Mouse (Mus musculus) heart, embryonic 15.5 days (tissue): ENCODE measurements around the gene Tyro3. TPM values are rescaled to one million over a fixed set of nuclear protein-coding genes. Genes with fewer than 3 reads are reported as not detected.

Experiments used
- ATAC-seq: fragments of 200-750 bp; cut with Nextera tagmentation; replicated peaks from 2 replicates; pipeline ENCODE4 v1.8.0; 2017; ENCODE audit warnings: low read depth, moderate TSS enrichment; ENCODE audit not compliant: insufficient number of reproducible peaks, insufficient read depth, low FRiP score
- H3K27ac ChIP-seq: fragments of 300-500 bp; sonication (generic); 2 replicates; pipeline ENCODE4 v1.5.1; 2015; ENCODE audit warnings: mild to moderate bottlenecking, inconsistent platforms
- H3K27me3 ChIP-seq: fragments of 300-500 bp; sonication (generic); 2 replicates; pipeline ENCODE4 v1.6.1; 2015; ENCODE audit warnings: inconsistent platforms
- H3K36me3 ChIP-seq: fragments of 300-500 bp; sonication (generic); 2 replicates; pipeline ENCODE4 v1.6.1; 2015; ENCODE audit warnings: mild to moderate bottlenecking, inconsistent platforms
- H3K4me1 ChIP-seq: fragments of 300-500 bp; sonication (generic); replicated peaks from 2 replicates; pipeline ENCODE4 v1.6.1; 2015; ENCODE audit warnings: inconsistent platforms
- H3K4me2 ChIP-seq: fragments of 300-500 bp; sonication (generic); 2 replicates; pipeline ENCODE4 v1.6.1; 2015; ENCODE audit warnings: inconsistent platforms, mild to moderate bottlenecking, moderate library complexity
- H3K4me3 ChIP-seq: fragments of 300-500 bp; sonication (generic); 2 replicates; pipeline ENCODE4 v1.5.1; 2015; ENCODE audit warnings: mild to moderate bottlenecking, inconsistent platforms
- H3K9ac ChIP-seq: fragments of 300-500 bp; sonication (generic); 2 replicates; pipeline ENCODE4 v1.6.1; 2015; ENCODE audit warnings: mild to moderate bottlenecking, inconsistent platforms
- H3K9me3 ChIP-seq: fragments of 300-500 bp; sonication (generic); replicated peaks from 2 replicates; pipeline ENCODE4 v1.6.1; 2016; ENCODE audit warnings: inconsistent platforms
- WGBS: fragments of 180-500 bp; shearing (Covaris S2); methylation state at CpG from one replicate; pipeline ENCODE4 v1.1.7; 2015; ENCODE audit warnings: mixed read lengths; 5-methylcytosine and 5-hydroxymethylcytosine counted together
- polyA plus RNA-seq: library from polyadenylated mRNA; unstranded; fragments of >200 nt; fragmentation: Nextera tagmentation; extraction: Ambion mirVana; gene quantifications from 2 replicates; pipeline ENCODE4 v1.2.1, GENCODE M21; 2015

Gene Tyro3
- polyA plus RNA-seq, result 6.2 and 8.5 TPM in 2 replicates

DNA sequence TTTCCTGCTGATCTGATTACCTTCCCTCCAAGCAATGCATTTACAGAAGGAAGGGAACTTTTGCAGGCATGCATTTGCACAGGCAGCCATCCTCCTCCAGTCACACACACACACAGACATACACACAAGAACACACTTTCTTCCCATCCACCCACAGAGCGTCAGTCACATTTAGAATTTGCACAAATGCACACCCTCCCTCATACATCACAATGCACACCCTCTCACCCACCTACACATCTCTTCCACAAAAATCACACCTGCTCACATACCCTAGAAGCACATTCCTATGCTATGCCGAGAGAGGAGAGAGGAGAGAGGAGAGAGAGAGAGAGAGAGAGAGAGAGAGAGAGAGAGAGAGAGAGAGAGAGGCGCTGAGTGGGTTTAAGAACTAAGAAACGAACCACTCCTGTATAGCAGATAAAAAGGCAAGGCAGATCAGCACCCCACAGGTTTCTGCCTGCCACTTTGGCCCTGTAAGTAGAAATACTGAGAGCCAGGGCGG, at the start of gene Tyro3:
Gene Tyro3, plus strand, starts transcription at position 455 of the 505 bp plus-strand sequence.
- no peak for ATAC-seq
- Histone ChIP-seq H3K36me3 (no peaks in the 10 kb centered on the region), H3K9ac (no peak within 1 kb of the TSS), H3K27ac (peak within 1 kb of the TSS; percentile 43; the same call in 1 of the 2 replicates), H3K27me3 (peaks cover 15% of the 10 kb centered on the region), H3K4me2 (peak within 1 kb of the TSS; percentile 97), H3K4me3 (peak within 1 kb of the TSS; percentile 63), H3K9me3 (no peaks in the 10 kb centered on the region), H3K4me1 (peaks cover 29% of the 10 kb centered on the region)
- WGBS, result 42% methylated on average over 5 of the region's 5 CpGs

GRCm38 (mm10) chr2:119749260-119749659, 48.3 kb upstream of the Tyro3 start:
- Histone ChIP-seq H3K9me3 (no peaks in the 10 kb centered on the region), H3K36me3 (no peaks in the 10 kb centered on the region), H3K4me2 (no peak overlapping the region), H3K27ac (no peak overlapping the region), H3K9ac (no peak overlapping the region), H3K27me3 (peaks cover 59% of the 10 kb centered on the region), H3K4me3 (no peak overlapping the region), H3K4me1 (peaks cover 10% of the 10 kb centered on the region)
- ATAC-seq, result no peak
- 62% methylated on average over 13 of the region's 13 CpGs for WGBS

GRCm38 (mm10) chr2:119757601-119758100, 39.9 kb upstream of the Tyro3 start:
- Histone ChIP-seq H3K9me3 (no peaks in the 10 kb centered on the region), H3K4me1 (peaks cover 17% of the 10 kb centered on the region), H3K4me2 (peak overlapping the region; percentile 100), H3K4me3 (peak overlapping the region; percentile 74), H3K36me3 (no peaks in the 10 kb centered on the region), H3K27me3 (peaks cover 79% of the 10 kb centered on the region), H3K9ac (peak overlapping the region; percentile 60), H3K27ac (no peak overlapping the region)
- 0 out of 2 replicates have a peak, but pooled peaks have one; percentile 18 for ATAC-seq
- WGBS, result 6% methylated on average over 18 of the region's 31 CpGs

DNA sequence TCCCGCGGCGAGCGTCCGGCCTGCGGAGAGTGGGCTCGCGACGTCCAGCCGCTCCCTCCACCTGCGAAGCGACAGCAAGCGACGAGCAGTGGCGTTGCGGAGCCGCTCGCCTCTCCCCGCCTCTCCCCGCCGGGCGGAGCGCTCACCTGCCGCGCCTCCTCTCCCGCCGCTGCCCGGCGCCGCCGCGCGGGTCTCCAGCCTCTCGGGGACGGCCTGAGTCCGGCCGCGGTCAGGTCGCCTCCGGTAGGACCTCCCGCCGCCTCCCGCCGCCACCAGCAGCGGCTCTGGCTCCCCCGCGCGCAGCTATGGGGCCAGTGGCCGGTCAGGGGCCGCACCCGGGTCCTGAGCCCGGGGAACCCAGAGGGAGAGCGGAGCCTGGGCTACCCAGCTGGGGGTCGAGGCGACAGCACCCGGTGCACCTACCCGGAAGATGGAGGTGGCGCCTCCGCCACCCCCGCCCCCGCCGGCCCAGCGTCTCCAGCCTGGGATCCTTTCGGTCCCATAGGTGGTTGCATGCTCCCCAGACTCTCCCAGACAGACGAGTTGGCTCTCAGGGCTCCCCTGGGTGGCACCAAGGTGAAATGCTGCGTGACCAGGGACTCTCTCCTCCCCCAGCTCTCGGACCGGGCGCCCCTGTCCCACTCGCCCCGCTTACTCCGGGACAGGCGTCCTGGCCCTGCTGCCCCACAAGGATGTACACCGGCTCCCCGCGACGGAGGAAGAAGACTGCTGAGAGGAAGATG, 39.3 kb upstream of the Tyro3 start:
- H3K27me3 ChIP-seq, result peaks cover 73% of the 10 kb centered on the region
- peak overlapping the region; percentile 60 for H3K9ac ChIP-seq
- WGBS, result 1% methylated on average over 77 of the region's 77 CpGs
- no peaks in the 10 kb centered on the region for H3K9me3 ChIP-seq
- H3K4me1 ChIP-seq, result peaks cover 17% of the 10 kb centered on the region
- H3K4me3 ChIP-seq, result peak overlapping the region; percentile 74
- 0 out of 2 replicates have a peak, but pooled peaks have one; percentile 43 for ATAC-seq
- no peaks in the 10 kb centered on the region; the same call in 1 of the 2 replicates for H3K36me3 ChIP-seq
- peak overlapping the region; percentile 100 for H3K4me2 ChIP-seq
- H3K27ac ChIP-seq, result no peak overlapping the region

- peaks cover 65% of the 10 kb centered on the region for H3K27me3 ChIP-seq
- ATAC-seq, result no peak
- H3K36me3 ChIP-seq, result peaks cover 9% of the 10 kb centered on the region
- H3K4me1 ChIP-seq, result peaks cover 17% of the 10 kb centered on the region
- peak overlapping the region; percentile 100 for H3K4me2 ChIP-seq
- no peak overlapping the region for H3K27ac ChIP-seq
- peak overlapping the region; percentile 74 for H3K4me3 ChIP-seq
- H3K9ac ChIP-seq, result peak overlapping the region; percentile 60; the same call in 1 of the 2 replicates
- 5% methylated on average over 44 of the region's 44 CpGs for WGBS
- no peaks in the 10 kb centered on the region for H3K9me3 ChIP-seq
Observed at GRCm38 (mm10) chr2:119758844-119759835, 38.4 kb upstream of the Tyro3 start.

DNA sequence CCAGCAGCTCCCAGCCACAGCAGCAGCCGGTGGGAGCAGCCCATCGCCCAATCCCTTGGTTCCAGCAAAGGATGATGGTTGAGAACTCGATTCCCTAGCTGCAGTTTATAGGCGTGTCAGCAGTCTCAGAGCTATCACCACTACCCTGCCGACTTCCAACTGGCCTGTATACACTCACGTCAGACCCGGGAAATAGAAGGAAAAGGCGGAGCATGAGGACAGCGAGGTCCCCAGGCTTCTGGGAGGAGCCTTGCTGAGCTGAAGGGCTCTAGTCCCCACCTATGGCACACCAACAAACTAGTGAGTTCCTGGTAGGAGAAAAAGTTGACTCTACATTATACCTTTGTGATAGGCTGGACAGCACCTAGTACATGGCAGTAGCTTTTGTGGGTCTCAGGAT, 37.3 kb upstream of the Tyro3 start, which contains the start of gene Ltk:
Gene Ltk, minus strand, starts transcription at position 181 of the 400 bp plus-strand sequence.
- Histone ChIP-seq H3K4me3 (peak within 1 kb of the TSS; percentile 74), H3K4me1 (peaks cover 17% of the 10 kb centered on the region), H3K9ac (no peak within 1 kb of the TSS), H3K27ac (no peak within 1 kb of the TSS), H3K4me2 (peak within 1 kb of the TSS; percentile 100), H3K27me3 (peaks cover 57% of the 10 kb centered on the region), H3K9me3 (no peaks in the 10 kb centered on the region), H3K36me3 (peaks cover 15% of the 10 kb centered on the region)
- 10% methylated on average over 9 of the region's 9 CpGs for WGBS
- ATAC-seq, result no peak

DNA sequence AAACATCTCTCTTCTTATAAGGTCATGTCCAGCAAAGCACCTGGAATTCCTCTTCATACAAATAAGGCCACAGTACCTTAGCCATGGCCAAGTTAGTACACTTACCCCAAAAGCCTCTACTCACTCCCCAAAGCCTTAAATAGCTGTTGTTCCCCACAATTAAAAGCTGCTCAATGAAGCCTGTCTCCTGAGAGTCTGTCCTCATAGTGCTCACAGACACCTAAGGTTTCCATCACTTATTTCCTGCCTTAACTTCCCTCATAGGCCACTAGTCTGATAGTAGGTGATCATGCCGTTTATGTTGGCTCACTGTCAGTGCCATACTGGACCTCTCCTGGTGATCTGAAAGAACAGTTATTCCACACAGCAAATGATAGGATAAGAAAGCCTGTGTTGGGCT, 35.3 kb upstream of the Tyro3 start:
- Histone ChIP-seq H3K9ac (no peak overlapping the region), H3K4me1 (peaks cover 16% of the 10 kb centered on the region), H3K27ac (no peak overlapping the region), H3K4me3 (no peak overlapping the region), H3K36me3 (peaks cover 20% of the 10 kb centered on the region), H3K9me3 (no peaks in the 10 kb centered on the region), H3K4me2 (no peak overlapping the region), H3K27me3 (peaks cover 44% of the 10 kb centered on the region)
- WGBS, result 44% methylated on average over 1 of the region's 1 CpGs
- ATAC-seq, result no peak

DNA sequence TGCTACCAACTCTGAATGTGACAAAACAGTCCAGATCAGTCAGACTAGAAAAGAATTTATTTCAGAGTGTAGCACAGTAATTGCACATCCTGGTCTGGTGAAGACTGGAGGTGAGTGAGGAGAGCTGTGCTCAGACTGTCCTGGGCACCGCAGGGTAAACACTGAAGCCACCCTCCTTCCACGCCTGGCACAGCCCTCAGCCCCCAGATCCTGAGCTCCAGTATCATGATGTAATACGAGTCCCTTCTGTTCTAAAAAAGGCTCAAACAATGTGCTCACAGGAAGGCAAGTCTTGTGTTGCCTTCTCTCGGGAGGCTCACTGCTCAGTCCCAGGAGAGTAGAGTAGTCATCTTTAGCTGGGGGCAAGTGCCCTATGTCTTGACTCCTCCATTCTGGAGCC, 33.6 kb upstream of the Tyro3 start:
- H3K9me3 ChIP-seq, result no peaks in the 10 kb centered on the region

GRCm38 (mm10) chr2:119767246-119767645, 30.3 kb upstream of the Tyro3 start:
- Histone ChIP-seq H3K4me3 (no peak overlapping the region), H3K9me3 (no peaks in the 10 kb centered on the region), H3K36me3 (peaks cover 59% of the 10 kb centered on the region), H3K4me2 (no peak overlapping the region), H3K4me1 (no peaks in the 10 kb centered on the region), H3K27ac (no peak overlapping the region), H3K9ac (no peak overlapping the region), H3K27me3 (no peaks in the 10 kb centered on the region; the same call in 1 of the 2 replicates)
- 90% methylated on average over 6 of the region's 6 CpGs for WGBS
- ATAC-seq, result no peak

More for the DNA sequence above, 33.6 kb upstream of the Tyro3 start:
- WGBS, result 52% methylated on average over 4 of the region's 4 CpGs
- no peak overlapping the region for H3K4me3 ChIP-seq
- no peak for ATAC-seq
- peaks cover 31% of the 10 kb centered on the region for H3K36me3 ChIP-seq
- H3K4me1 ChIP-seq, result no peaks in the 10 kb centered on the region
- H3K9ac ChIP-seq, result no peak overlapping the region
- no peak overlapping the region for H3K27ac ChIP-seq
- peaks cover 28% of the 10 kb centered on the region for H3K27me3 ChIP-seq
- H3K4me2 ChIP-seq, result no peak overlapping the region

GRCm38 (mm10) chr2:119787206-119787883, 10.2 kb upstream of the Tyro3 start, which contains the start of gene Rpap1:
TSS of gene Rpap1 (minus strand) at chr2:119787537.
- H3K4me1 ChIP-seq, result peaks cover 11% of the 10 kb centered on the region
- peak within 1 kb of the TSS; percentile 65 for H3K9ac ChIP-seq
- H3K4me2 ChIP-seq, result peak within 1 kb of the TSS; percentile 80
- peak; percentile 93 for ATAC-seq
- WGBS, result under 1% methylated on average over 44 of the region's 44 CpGs
- peaks cover 7% of the 10 kb centered on the region for H3K36me3 ChIP-seq
- H3K4me3 ChIP-seq, result peak within 1 kb of the TSS; percentile 71
- no peaks in the 10 kb centered on the region for H3K9me3 ChIP-seq
- H3K27me3 ChIP-seq, result no peaks in the 10 kb centered on the region
- H3K27ac ChIP-seq, result peak within 1 kb of the TSS; percentile 89
